Mouse (Mus musculus): ENCODE data around the gene Hcfc1.
A peak's percentile ranks its signal among the peaks of the same experiment; 100 is the strongest.

Gene Hcfc1

GRCm38 (mm10) chrX:73966248-73967176, at the start of gene Hcfc1:
Gene Hcfc1 (minus strand): TSS chrX:73966357.
- DNase-seq = peak; percentile 86 to 89

GRCm38 (mm10) chrX:74014597-74014996, 48.4 kb upstream of the Hcfc1 start:
- DNase-seq = no peak

DNA sequence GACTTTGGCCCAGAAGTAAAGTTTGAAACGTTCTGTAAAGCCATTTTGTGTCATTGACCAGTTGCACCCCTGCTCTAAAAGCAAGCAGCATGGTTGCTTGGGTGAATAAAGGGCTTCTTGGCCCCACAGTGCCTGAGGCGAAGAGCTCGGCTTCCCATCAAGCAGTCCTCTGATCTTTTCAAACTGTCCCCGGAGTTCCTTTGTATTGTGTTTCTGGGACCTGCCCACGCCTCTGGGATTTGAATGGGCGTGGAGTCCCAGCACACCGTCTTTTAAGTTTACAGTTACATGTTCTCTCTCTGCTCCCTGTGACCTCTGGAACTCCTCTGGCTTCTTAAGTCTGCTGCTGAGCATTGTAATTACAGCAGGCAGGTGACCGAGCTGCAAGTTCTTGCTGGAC, 41.9 kb upstream of the Hcfc1 start:
- no peak for DNase-seq

- no peak for DNase-seq
Observed at GRCm38 (mm10) chrX:74006401-74006800, 40.2 kb upstream of the Hcfc1 start.

DNA sequence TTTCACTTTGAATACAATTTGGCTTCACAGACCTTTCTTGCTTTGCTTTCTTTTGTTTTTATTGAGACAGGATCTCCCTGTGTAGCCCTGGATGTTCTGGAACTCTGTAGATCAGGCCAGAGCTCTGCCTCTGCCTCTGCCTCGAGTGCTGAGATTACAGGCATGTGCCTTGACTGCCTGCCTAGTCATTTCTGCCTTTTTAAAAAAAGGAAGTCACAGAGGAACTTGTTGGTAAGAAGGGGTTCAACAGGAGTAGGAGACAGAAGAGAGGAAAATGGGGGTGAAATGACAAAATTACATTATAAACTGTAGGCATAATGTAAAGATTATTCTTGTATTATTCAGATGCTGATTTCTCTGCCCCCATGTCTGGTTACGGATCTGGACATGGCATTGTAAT, 37.5 kb upstream of the Hcfc1 start:
- DNase-seq = no peak

- DNase-seq = no peak
Observed at GRCm38 (mm10) chrX:74001024-74001423, 34.9 kb upstream of the Hcfc1 start.

DNA sequence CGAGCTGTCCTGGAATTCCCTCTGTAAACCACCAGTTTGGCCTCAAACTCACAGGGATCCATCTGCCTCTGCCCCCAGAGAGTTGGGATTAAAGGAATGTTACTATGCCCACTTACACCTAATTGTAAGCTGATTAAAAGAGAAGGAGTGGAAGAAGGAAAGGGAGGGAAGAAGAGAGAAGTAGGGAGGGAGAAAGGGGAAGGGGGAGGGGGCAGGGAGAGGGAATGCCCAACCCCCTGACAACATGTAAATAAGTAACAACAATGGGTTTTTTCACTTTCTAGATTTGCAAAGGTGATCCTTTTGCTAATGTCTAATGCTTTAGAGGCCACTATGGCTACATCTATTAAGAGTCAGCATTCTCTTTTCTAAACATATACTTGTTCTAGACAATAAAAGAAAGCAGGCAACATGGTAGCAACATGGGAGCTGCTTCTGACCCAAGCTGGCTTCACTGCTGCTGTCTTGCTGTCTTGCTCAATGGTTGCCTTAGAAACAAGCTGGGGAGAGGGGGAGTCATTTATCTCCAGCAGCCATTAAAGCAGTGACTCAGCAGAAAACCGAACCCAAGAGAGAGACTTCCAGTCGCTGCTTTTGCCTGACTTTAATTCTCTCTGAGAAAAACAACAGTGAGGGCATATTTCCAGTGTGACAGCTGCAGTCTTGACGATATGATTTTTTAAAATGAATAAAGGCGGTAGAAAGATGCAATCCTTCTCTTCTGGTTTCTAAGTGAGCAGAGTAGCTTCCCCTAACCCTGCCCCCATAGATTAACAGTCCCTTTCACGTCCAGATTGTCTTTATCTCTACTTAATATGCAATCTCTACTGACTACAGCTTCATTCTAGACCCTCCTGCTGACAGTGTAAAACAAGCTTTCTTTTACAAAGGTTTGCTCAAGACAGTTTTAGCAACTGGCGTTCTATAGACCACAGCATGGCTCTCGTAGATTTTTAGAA, 33.0 kb upstream of the Hcfc1 start:
- DNase-seq = no peak

- no peak for DNase-seq
Observed at GRCm38 (mm10) chrX:73977783-73978182, 11.6 kb upstream of the Hcfc1 start.

DNA sequence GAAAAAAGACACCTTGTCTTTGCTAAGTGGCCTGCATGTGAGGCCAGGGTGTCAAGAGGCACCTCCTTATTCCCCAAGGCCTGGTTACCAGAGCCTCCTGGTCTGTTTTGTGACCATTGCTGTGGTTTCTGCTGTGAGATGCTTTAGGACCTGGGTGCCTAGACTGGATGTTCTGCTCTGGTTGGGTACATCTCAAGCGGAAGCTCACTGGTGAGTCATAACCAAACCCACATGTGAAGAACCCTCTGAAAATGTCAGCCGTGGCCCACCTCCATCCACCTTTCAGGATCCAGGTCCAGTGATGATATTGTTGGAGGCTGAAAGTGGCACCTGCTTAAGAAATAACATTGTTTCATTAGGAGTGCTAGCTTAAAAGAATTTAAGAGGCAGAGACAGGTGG, 10.1 kb upstream of the Hcfc1 start:
- no peak for DNase-seq

- DNase-seq = no peak
Observed at GRCm38 (mm10) chrX:73972774-73973173, 6.6 kb upstream of the Hcfc1 start.

DNA sequence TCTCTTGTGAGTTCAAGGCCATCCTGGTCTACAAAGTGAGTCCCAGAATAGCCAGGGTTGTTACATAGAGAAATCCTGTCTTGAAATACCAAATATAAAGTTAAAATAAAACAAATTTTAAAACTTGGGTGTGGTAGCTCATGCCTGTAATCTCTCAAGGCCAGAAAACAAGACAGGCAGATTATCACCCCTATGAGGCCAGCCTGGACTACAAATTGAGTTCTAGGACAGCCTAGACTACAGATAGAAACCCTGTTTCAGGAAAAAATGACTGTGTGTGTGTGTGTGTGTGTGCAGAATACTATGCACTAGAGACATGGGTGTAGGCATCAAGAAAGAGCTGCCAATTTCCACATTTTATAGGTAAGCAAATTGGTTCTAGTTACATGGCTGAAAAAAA, 4.6 kb upstream of the Hcfc1 start:
- no peak for DNase-seq

DNA sequence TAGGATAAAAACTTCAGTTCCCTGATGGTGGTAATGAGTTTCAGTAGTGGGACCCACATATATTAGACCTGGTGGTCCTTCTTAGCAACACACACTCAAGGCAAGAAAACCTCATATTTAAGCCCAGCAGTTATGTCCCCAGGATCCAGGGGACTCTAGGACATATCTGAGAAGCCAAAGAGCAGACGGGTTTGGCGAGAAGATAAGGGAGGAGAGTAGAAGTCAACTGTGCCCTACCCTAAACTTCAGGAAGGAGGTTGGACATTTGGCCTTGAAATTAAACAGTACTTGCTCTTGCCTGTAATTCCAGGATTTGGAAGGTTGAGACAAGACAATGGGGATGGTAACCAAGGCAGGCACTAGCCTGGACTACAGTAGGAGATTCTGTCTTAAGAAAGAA, 3.6 kb upstream of the Hcfc1 start:
- DNase-seq = no peak

DNA sequence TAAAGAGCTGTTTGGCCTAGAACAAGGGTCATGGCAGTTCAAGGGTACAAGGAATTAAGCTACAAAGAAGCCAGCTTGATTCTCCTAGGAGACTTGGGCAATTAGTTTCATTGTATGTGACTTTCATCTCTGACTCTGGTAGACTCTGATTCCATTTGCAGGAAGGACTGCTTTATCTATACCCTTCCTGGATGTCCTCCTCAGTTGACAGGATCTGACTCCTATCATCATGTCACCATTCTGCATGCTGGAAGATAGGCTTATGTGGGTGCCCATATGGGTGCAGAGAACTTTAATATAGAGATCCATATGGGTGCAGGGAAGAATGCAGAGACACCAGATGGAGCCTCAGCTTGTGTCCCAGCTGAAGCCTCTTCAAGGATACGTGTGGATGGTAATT, 3.0 kb upstream of the Hcfc1 start:
- DNase-seq = no peak

- DNase-seq = peak; percentile 87 to 91
Observed at GRCm38 (mm10) chrX:73967177-73968075, 1.3 kb upstream of the Hcfc1 start.

DNA sequence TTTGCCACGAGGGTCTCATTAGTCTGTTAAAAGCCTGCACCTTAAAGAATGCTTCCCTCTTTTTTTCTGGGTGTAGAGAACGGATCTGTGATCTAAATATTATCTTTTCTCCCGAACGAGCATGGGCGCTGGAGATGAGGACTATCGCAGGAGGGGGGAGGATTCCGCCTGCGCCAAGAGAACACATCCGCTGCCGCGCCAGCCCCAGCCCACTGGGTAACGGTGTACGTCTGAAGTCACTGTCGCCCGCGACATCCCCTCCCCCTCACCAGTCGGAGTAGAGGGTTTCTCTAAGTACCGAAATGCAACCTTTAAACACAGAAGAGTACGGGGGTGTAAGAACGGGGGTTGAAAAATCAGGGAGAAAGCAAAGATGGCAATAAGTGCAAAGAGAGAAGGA, 850 bp downstream of the Hcfc1 start:
- DNase-seq = peak; percentile 35 to 53

DNA sequence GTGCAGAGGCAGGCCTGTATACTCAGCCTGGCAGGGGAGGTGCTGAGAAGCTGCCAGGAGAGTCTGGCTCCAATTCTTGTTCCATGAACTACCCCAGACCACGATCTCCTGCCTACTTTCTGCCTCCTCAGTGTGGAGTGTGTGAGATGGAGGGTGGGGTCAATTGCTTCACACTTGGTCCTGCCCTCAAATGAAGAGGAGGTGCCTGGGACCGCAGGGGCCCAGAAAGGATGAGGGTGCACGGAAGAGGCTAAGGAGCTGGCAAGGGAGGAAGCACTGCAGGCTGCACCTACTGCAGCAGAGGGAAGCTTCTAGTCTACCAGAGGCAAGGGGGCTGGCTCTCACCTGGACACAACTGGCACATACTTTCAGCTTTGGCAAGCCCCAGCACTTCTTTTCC, 1.8 kb downstream of the Hcfc1 start:
- DNase-seq = no peak

GRCm38 (mm10) chrX:73954988-73955387, 11.2 kb downstream of the Hcfc1 start:
- no peak for DNase-seq

DNA sequence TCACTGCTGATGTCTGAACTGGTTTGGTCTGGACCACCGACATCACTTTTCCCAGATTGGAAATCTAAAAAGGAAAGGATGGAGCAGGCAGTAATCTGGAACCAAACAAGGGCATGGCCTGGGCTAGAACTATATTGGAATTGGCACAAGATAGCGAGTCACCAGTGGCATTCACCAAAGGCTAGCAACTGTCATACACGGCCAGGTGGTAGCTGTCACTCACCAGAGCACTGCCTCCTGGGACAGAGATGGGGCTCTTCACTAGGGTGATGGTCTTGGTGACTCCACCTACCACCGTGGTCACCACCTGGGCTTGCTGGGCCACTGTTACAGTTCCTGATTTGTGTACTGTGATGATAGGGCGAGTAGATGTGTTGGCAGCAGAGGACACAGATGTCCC, 13.6 kb downstream of the Hcfc1 start:
- no peak for DNase-seq

- no peak for DNase-seq
Observed at GRCm38 (mm10) chrX:73949341-73949740, 16.8 kb downstream of the Hcfc1 start.

- peak; percentile 44 to 73 for DNase-seq
Observed at GRCm38 (mm10) chrX:73948647-73949046, 17.5 kb downstream of the Hcfc1 start.

DNA sequence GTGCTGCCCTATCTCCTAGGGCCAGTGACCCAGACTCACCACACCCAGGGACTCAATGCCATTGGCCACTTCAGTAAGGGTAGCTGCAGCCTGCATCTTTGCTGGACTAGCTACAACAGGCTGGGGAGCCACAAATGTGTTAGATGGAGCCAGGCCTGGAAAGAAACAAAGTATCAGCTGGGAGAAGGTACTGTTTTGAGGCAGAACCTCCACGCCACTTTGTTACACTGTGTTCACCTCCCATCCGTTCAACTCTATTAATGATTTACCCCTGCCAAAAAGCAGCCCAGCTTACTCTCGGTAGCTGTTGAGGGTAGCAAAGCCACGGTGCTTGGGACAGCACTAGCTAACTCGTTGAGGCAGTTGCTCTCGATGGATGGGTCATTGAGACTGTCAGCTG, 19.3 kb downstream of the Hcfc1 start:
- no peak for DNase-seq

DNA sequence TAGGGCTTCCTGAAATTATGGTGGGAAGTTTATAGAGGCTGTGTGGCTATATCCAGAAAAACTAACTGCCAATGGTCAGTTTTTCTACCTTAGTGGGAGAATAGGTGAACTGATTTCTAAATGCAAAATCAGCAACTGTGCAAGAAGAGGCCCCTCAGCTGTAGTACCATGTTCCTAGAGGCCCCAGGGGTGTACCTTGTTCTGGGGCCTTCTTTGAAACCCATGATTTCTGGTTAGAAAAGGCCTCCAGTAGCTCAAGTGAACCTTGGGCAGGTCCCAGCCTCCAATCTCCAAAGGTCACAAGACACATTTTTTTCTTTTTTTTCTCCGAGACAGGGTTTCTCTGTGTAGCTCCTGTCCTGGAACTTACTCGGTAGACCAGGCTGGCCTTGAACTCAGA, 23.9 kb downstream of the Hcfc1 start:
- DNase-seq = no peak

DNA sequence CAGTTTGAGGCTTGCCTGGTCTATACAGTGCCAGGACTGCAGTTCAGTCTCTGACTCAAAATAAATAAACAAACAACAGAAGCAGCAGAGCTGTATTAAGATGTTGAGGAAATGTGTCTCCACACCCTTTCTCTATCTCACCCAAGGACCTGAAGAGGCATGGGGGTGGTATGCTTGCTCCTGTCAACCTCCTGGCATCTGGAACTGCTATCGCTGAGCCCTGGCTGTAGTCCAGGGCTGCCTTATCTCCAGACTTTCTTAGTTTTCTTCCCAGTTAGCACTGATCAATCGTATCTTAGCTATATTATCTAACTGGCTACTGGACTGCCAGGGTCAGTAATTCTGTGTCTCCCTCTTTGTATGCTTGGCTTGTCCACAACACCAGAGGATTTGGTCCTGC, 24.3 kb downstream of the Hcfc1 start:
- DNase-seq = no peak

Data from cerebellum, postnatal 36 days (tissue).